In the genomic region with DNA sequence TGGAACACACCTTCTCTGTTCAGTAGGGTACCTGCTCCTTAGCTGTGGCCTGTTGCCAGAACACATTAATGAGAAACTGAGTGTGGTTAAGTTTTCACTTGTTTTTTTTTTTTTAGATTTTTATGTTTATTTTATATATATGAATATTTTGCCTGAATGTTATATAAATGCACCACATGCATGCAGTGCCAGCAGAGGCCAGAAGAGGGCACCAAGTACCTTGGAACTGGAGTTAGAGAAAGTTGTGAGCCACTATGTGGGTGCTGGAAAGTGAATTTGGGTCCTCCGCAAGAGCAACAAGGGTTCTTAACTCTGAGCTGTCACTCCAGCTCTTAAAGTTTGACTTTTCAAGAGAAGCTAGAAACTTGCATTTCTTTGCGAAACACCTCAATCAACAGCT, we compare ENCODE assay signal across 8 mouse cellular contexts. TPM values are rescaled to one million over a fixed set of nuclear protein-coding genes. Genes with fewer than 3 reads are reported as not detected.
DNase-seq lines count a peak whose midpoint lies in the region.

No protein-coding gene starts in this region.

- intact Hi-C loops in left cerebral cortex, postnatal 25 days (cut with DNase I): no loop called here

- DNase-seq in gastrocnemius, adult 18-20 months (ENCODE audit: low spot score): peak; percentile 2
- no peak for DNase-seq in gastrocnemius, postnatal 25 days
- DNase-seq in urinary bladder, postnatal 14 days (ENCODE audit: low spot score): peak; percentile 6
- DNase-seq in urinary bladder, postnatal 10 days (ENCODE audit: low spot score): no peak
- peak; percentile 1 for DNase-seq in embryo, embryonic 11 days
- peak; percentile 11 to 37 for DNase-seq in left cerebral cortex, postnatal 25 days (ENCODE audit: low spot score in 2 of 2)
- DNase-seq in skeletal muscle tissue, adult 2 months (ENCODE audit: low read depth, low spot score): peak; percentile 0
- DNase-seq in urinary bladder, postnatal 25 days (ENCODE audit: low spot score): no peak

RNA-seq across cellular contexts. Expression of a gene that starts 20.9 kb away (rescaled TPM):
- total RNA-seq in gastrocnemius, adult 18-20 months (2021): 1 to 10 TPM; 1.9 to 2.3 TPM
- 1 to 10 TPM in 1 of 2 experiments, under 1 TPM in 1; 0.95 to 2.0 TPM for total RNA-seq in gastrocnemius, postnatal 25 days (2021)
- total RNA-seq in left cerebral cortex, postnatal 25 days (2021): 10 to 100 TPM; 63.8 to 71.4 TPM

RNA-seq across cellular contexts. Expression of a gene that starts 30.2 kb away (rescaled TPM):
- not detected for total RNA-seq in gastrocnemius, adult 18-20 months (2021)
- not detected for total RNA-seq in gastrocnemius, postnatal 25 days (2021)
- total RNA-seq in left cerebral cortex, postnatal 25 days (2021): not detected

RNA-seq across cellular contexts. Expression of a gene that starts 49.8 kb away (rescaled TPM):
- total RNA-seq in gastrocnemius, adult 18-20 months (2021): 1 to 10 TPM; 4.6 TPM
- total RNA-seq in gastrocnemius, postnatal 25 days (2021): 1 to 10 TPM; 4.2 to 4.7 TPM
- 10 to 100 TPM; 17.3 to 24.4 TPM for total RNA-seq in left cerebral cortex, postnatal 25 days (2021)

RNA-seq across cellular contexts. Expression of a gene that starts 50.7 kb away (rescaled TPM):
- total RNA-seq in gastrocnemius, adult 18-20 months (2021): 1 to 10 TPM; 1.7 to 2.0 TPM
- total RNA-seq in gastrocnemius, postnatal 25 days (2021): 1 to 10 TPM in 1 of 2 experiments, under 1 TPM in 1; 0.94 to 1.2 TPM
- 1 to 10 TPM; 4.2 to 4.4 TPM for total RNA-seq in left cerebral cortex, postnatal 25 days (2021)

Comparison
In these comparisons a context has a peak if more than half of its experiments do, and no peak if none do; other contexts are left out.
1. DNase-seq: peak in gastrocnemius, adult 18-20 months (single experiment), urinary bladder, postnatal 14 days (single experiment), embryo, embryonic 11 days (single experiment), left cerebral cortex, postnatal 25 days (2 of 2) and skeletal muscle tissue, adult 2 months (single experiment); none in gastrocnemius, postnatal 25 days (single experiment), urinary bladder, postnatal 10 days (single experiment) and urinary bladder, postnatal 25 days (single experiment).
2. RNA of a gene that starts 20.9 kb away (total RNA-seq): 63.8 to 71.4 TPM in left cerebral cortex, postnatal 25 days; 1.9 to 2.3 TPM in gastrocnemius, adult 18-20 months and 0.95 to 2.0 TPM in gastrocnemius, postnatal 25 days; every median in the first group is over 10 times any median in the second.